Mouse (Mus musculus) kidney, adult 2 months (tissue): ENCODE results near the gene Akap6. TPM values are rescaled to one million over a fixed set of nuclear protein-coding genes. Genes with fewer than 3 reads are reported as not detected.

Source experiments
- DNase-seq: peaks from one replicate; pipeline ENCODE4 v3.0.0; 2021
- H3K27ac ChIP-seq: fragments of 200-500 bp; 2 replicates; pipeline ENCODE4 v1.5.1; 2012; ENCODE audit warnings: low read depth, low read length, control low read depth, inconsistent platforms; ENCODE audit not compliant: insufficient read depth
- H3K27me3 ChIP-seq: fragments of 200-500 bp; replicated peaks from 2 replicates; pipeline ENCODE4 v1.6.1; 2012; ENCODE audit warnings: mild to moderate bottlenecking, moderate library complexity, low read length, inconsistent platforms; ENCODE audit not compliant: control insufficient read depth, insufficient read depth
- H3K36me3 ChIP-seq: fragments of 200-500 bp; 2 replicates; pipeline ENCODE4 v1.6.1; 2012; ENCODE audit warnings: mild to moderate bottlenecking, moderate library complexity, low read length, inconsistent platforms; ENCODE audit not compliant: control insufficient read depth, insufficient read depth
- H3K4me1 ChIP-seq: fragments of 200-500 bp; 2 replicates; pipeline ENCODE4 v1.6.1; 2011; ENCODE audit warnings: low read length; ENCODE audit not compliant: control insufficient read depth, insufficient read depth
- H3K4me3 ChIP-seq: fragments of 200-500 bp; 2 replicates; pipeline ENCODE4 v1.5.1; 2011; ENCODE audit warnings: mild to moderate bottlenecking, low read depth, low read length, control low read depth; ENCODE audit not compliant: insufficient read depth
- CTCF ChIP-seq: fragments of 200-500 bp; conservative IDR thresholded peaks from 2 replicates; pipeline ENCODE4 v1.5.1; 2011; ENCODE audit warnings: low read depth, mild to moderate bottlenecking, control low read depth, low read length, moderate library complexity, mixed read lengths; ENCODE audit not compliant: insufficient read depth, insufficient read length
- POLR2A ChIP-seq: fragments of 200-500 bp; IDR thresholded peaks from one replicate; pipeline ENCODE4 v1.6.1; 2011; ENCODE audit warnings: low read depth, low read length, control low read depth
- WGBS: fragments of 180-500 bp; shearing (Covaris S2); methylation state at CpG from one replicate; pipeline ENCODE4 v1.1.7; 2018; 5-methylcytosine and 5-hydroxymethylcytosine counted together
- polyA plus RNA-seq: library from polyadenylated mRNA; depleted of rRNA; stranded (reverse); fragments of >200 nt; gene quantifications from 2 replicates; pipeline ENCODE4 v1.2.3, GENCODE M21; 2012

Akap6 gene
- polyA plus RNA-seq, 1 experiment, result 0.25 TPM

DNA sequence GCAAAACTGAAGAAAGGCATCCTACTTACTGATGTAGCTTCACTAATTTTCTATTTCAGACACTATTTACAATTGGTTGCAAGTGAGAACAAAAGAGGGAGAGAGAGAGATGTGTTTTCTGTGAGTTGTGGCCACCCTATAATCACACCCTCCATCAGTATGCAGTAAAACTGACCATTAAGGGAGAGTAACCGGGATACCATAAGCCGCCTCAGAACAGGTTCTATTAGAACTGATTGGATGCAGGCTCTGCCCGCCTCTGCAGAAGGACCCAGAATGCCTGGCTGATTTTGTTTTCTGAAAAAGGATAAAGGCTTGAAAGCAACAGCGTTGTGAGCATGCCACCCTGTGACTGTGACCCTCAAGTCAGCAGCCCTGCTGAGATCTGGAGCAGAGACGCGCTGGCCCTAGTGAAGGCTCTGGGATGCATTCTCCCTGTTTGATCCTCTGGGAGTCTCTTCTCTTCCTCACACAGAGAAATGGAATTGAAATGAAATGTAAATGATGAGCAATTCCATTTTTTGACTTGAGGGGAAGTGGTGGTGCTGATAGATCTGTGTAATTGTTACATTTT is 445.0 kb downstream of the Akap6 start:
- H3K27me3 ChIP-seq, result no peaks in the 10 kb centered on the region
- H3K4me1 ChIP-seq, result no peaks in the 10 kb centered on the region
- TF ChIP-seq CTCF, result no peak
- no peak for TF ChIP-seq POLR2A
- H3K27ac ChIP-seq, result no peak overlapping the region
- 76% methylated on average over 6 of the region's 6 CpGs for WGBS
- no peak overlapping the region for H3K4me3 ChIP-seq
- DNase-seq, result no peak
- no peaks in the 10 kb centered on the region for H3K36me3 ChIP-seq

DNA sequence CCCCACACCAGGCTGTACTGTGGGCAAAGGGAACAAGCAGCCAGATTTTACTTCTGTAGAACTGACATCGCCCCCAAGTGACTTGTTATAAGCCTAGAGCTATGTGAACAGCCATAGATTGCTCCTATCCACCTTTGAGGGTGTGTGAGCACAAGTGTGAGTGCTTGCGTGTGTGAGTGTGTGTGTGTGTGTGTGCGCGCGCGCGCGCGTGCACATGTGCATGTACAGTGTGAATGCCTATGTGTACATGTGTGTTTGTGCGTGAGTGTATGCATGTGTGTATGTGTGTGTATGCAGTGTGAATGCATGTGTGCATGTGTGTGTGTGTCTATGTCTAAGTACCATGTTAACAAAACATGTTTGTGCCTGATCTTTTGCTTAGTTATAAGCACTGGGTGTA is 445.6 kb downstream of the Akap6 start:
- 97% methylated on average over 10 of the region's 10 CpGs for WGBS
- Histone ChIP-seq H3K27me3 (no peaks in the 10 kb centered on the region), H3K36me3 (no peaks in the 10 kb centered on the region), H3K4me3 (no peak overlapping the region), H3K4me1 (no peaks in the 10 kb centered on the region), H3K27ac (no peak overlapping the region)
- no peak for TF ChIP-seq POLR2A
- no peak for TF ChIP-seq CTCF
- DNase-seq, result no peak

DNA sequence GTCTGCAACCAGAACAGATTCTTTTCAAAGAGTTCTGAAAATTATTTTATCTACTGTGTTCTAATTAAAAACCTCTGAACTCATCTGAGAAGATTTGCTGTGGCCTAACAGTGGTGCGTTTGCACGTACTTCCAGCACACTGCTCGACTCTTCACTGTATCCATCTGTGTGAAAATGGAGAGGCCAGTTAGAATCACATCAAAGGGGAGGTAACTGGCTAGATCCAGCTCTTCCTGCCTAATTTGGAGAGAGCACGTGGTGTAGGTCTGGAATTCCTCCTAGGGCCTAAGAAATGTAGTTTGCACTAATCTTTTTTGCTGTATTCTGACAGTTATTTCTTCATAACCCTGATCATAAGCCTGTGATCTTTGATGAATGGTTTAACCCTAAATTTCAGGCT is 446.3 kb downstream of the Akap6 start:
- Histone ChIP-seq H3K4me1 (no peaks in the 10 kb centered on the region), H3K27ac (no peak overlapping the region), H3K4me3 (no peak overlapping the region), H3K36me3 (no peaks in the 10 kb centered on the region), H3K27me3 (no peaks in the 10 kb centered on the region)
- TF ChIP-seq CTCF (no peak), POLR2A (no peak)
- DNase-seq, result no peak
- WGBS, result 59% methylated on average over 4 of the region's 4 CpGs

DNA sequence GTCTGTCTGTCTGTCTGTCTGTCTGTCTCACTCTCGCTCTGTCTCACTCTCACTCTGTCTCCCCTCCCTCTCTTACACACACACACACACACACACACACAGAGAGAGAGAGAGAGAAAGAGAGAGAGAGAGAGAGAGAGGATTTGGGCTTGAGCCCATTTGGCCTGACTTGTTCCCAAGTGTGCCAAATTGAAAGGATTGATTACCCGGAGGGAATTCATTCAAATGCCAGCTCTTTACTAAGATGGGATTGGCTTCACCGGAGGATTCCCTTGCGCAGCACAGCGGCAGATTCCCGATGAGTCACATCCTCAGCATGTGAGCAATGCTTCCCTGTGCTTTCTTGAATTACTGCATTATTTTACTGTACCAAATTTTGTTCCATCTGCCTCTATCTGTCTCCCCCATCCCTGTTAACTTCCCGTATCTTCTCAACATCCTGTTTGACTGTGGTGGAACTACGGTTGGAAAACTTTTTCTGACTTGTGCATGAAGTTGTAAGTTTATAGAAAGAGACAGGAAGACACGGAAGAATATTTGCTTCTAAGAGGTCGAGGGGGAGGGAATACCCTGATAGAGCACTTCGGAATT is 447.4 kb downstream of the Akap6 start:
- no peaks in the 10 kb centered on the region for H3K27me3 ChIP-seq
- DNase-seq, result no peak
- H3K4me3 ChIP-seq, result no peak overlapping the region
- H3K36me3 ChIP-seq, result no peaks in the 10 kb centered on the region
- H3K27ac ChIP-seq, result no peak overlapping the region
- TF ChIP-seq POLR2A (no peak), CTCF (no peak)
- WGBS, result 60% methylated on average over 11 of the region's 11 CpGs
- no peaks in the 10 kb centered on the region for H3K4me1 ChIP-seq

DNA sequence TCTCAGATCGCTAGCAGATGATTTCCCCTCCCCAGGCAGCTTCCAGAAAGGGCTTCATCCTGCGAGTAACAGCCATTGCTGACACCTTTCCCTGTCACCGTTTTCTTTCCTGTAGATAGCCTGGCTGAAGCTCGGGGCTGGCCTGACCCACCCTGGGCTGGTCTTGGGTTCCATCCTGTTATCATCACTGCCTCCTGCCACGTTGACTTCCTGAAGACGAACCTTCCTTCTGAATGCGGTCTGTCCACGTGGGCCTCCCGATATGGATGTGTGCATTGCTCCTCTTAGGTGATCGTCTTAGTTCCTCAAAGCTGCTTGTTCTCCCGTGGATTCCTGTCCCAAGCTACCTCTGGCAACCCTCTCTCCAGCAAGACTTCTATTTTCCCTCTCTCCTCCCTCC is 448.5 kb downstream of the Akap6 start:
- Histone ChIP-seq H3K4me1 (no peaks in the 10 kb centered on the region), H3K27ac (no peak overlapping the region), H3K4me3 (no peak overlapping the region), H3K27me3 (no peaks in the 10 kb centered on the region), H3K36me3 (no peaks in the 10 kb centered on the region)
- 65% methylated on average over 11 of the region's 11 CpGs for WGBS
- DNase-seq, result no peak
- TF ChIP-seq CTCF (no peak), POLR2A (no peak)

DNA sequence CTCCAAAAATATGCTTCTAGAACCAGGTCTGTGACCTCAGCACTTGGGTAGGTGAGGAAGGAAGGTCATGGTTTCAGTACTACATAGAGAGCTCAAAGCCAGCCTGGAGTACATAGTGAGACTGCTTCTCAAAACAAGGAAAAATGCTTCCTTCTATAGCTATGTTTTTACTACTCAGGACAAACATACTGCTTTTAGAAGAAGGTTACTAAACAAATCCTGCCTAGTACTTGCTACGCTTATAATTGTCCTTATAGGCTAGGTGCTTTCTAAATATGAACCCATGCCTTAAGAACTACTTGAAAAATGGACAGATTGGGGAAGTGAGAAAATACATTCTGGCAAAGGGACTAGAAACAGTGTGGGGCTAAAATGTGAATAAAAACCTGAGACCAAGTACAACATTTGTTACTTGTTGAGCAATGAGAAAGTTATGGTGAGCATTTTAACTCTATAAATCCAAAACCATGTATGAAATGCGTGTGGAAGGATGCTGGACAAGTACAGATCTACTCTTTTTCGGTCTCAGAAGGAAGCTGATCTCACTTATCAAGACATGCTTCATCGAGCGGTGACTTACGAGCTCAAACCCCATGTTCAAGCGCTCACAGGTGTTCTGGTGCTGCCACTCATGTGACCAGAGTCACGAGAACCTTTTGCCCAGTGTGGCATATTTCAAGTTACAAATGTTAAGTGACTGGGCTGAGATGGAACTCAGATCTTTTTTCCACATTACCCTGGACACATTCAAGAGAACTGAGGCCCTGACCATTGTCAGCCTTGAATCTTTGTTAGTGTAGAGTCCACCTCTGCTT is 469.2 kb downstream of the Akap6 start:
- Histone ChIP-seq H3K27ac (no peak overlapping the region), H3K4me3 (no peak overlapping the region), H3K36me3 (no peaks in the 10 kb centered on the region), H3K4me1 (no peaks in the 10 kb centered on the region), H3K27me3 (no peaks in the 10 kb centered on the region; the same call in 1 of the 2 replicates)
- 74% methylated on average over 8 of the region's 8 CpGs for WGBS
- no peak for DNase-seq
- no peak for TF ChIP-seq POLR2A
- no peak for TF ChIP-seq CTCF

DNA sequence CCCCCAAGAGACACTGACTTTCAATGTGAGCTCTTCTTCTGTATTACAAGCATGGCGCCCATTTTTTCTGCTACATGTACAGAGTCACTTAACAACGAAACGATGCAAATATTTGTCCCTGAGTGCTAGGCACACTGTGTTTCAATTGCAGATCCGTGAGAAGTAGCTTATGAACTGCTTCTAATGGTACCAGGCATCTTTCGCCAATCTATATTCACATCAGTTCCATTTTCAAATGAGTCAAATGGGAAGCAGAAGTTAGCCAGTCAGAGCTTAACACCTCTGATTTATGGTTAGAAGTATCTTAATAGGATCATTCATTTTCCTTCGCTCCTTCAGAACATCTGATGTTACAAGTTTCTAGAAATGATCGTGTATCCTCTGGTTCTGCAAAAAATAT is 492.3 kb downstream of the Akap6 start:
- no peak for DNase-seq
- H3K36me3 ChIP-seq, result no peaks in the 10 kb centered on the region
- H3K27me3 ChIP-seq, result no peaks in the 10 kb centered on the region
- H3K4me3 ChIP-seq, result no peak overlapping the region
- H3K4me1 ChIP-seq, result no peaks in the 10 kb centered on the region
- TF ChIP-seq CTCF (no peak), POLR2A (no peak)
- no peak overlapping the region for H3K27ac ChIP-seq
- WGBS, result 88% methylated on average over 7 of the region's 7 CpGs
